Mouse (Mus musculus): Measurements from ENCODE around the gene Sox5. TPM values are rescaled to one million over a fixed set of nuclear protein-coding genes. Genes with fewer than 3 reads are reported as not detected.

The Sox5 gene
- polyA plus RNA-seq, 1 experiment from 2014 or later = 3.3 TPM

DNA sequence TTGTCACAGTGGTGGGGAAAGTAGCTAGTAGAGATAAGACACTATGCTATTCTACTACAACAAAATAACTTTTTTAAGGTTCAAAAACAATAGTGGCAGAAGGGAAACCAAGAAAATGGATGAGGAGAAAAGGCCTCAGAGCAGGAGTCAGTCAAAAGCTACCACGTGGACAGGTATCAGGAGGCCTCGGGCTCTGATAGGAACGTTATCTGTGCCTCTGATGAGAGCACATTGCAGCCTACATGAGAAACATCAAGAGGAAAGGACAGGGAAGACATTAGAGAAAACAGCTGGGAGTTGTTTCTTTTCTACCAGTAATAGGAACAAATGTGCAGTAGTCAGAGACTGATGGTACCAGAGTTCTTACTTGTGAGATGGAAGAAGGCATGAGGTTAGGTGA lies 41.4 kb downstream of the Sox5 start:
- Histone ChIP-seq H3K36me3 (ENCODE audit: control insufficient read depth, insufficient read depth) (no peaks in the 10 kb centered on the region), H3K9ac (ENCODE audit: low read depth, low read length) (no peak overlapping the region), H3K4me2 (replicated peaks; ENCODE audit: low read depth) (no peak overlapping the region), H3K27me3 (replicated peaks; ENCODE audit: control insufficient read depth, insufficient read depth, low read length) (no peaks in the 10 kb centered on the region), H3K9me3 (ENCODE audit: control insufficient read depth) (no peaks in the 10 kb centered on the region), H3K27ac (ENCODE audit: low read depth, low read length) (no peak overlapping the region), H3K4me1 (replicated peaks; ENCODE audit: control insufficient read depth, insufficient read depth, low read length) (no peaks in the 10 kb centered on the region), H3K4me3 (ENCODE audit: low read depth, low read length) (no peak overlapping the region)
- no peak for TF ChIP-seq CTCF (IDR thresholded peaks at IDR 0.05; ENCODE audit: low read depth)
- no peak for ATAC-seq
- 83% methylated on average over 3 of the region's 3 CpGs for WGBS

- no peak for TF ChIP-seq CTCF (IDR thresholded peaks at IDR 0.05; ENCODE audit: low read depth)
- Histone ChIP-seq H3K27ac (ENCODE audit: low read depth, low read length) (no peak overlapping the region), H3K36me3 (ENCODE audit: control insufficient read depth, insufficient read depth) (no peaks in the 10 kb centered on the region), H3K27me3 (replicated peaks; ENCODE audit: control insufficient read depth, insufficient read depth, low read length) (no peaks in the 10 kb centered on the region), H3K4me3 (ENCODE audit: low read depth, low read length) (no peak overlapping the region), H3K9me3 (ENCODE audit: control insufficient read depth) (no peaks in the 10 kb centered on the region), H3K4me2 (replicated peaks; ENCODE audit: low read depth) (no peak overlapping the region), H3K9ac (ENCODE audit: low read depth, low read length) (no peak overlapping the region), H3K4me1 (replicated peaks; ENCODE audit: control insufficient read depth, insufficient read depth, low read length) (no peaks in the 10 kb centered on the region)
- no peak for ATAC-seq
- 81% methylated on average over 2 of the region's 2 CpGs for WGBS
These were observed 42.0 kb downstream of the Sox5 start for GRCm38 (mm10) chr6:144739753-144740152.

GRCm38 (mm10) chr6:144737786-144738185 lies 44.0 kb downstream of the Sox5 start:
- no peak for TF ChIP-seq CTCF (IDR thresholded peaks at IDR 0.05; ENCODE audit: low read depth)
- Histone ChIP-seq H3K4me2 (replicated peaks; ENCODE audit: low read depth) (no peak overlapping the region), H3K4me1 (replicated peaks; ENCODE audit: control insufficient read depth, insufficient read depth, low read length) (no peaks in the 10 kb centered on the region), H3K9ac (ENCODE audit: low read depth, low read length) (no peak overlapping the region), H3K36me3 (ENCODE audit: control insufficient read depth, insufficient read depth) (no peaks in the 10 kb centered on the region), H3K4me3 (ENCODE audit: low read depth, low read length) (no peak overlapping the region), H3K27ac (ENCODE audit: low read depth, low read length) (no peak overlapping the region), H3K9me3 (ENCODE audit: control insufficient read depth) (no peaks in the 10 kb centered on the region), H3K27me3 (replicated peaks; ENCODE audit: control insufficient read depth, insufficient read depth, low read length) (no peaks in the 10 kb centered on the region)
- WGBS = 86% methylated on average over 5 of the region's 5 CpGs
- ATAC-seq = no peak

GRCm38 (mm10) chr6:144731251-144731970 lies 50.4 kb downstream of the Sox5 start:
- no peak for ATAC-seq
- no peaks in the 10 kb centered on the region for H3K27me3 ChIP-seq (replicated peaks; ENCODE audit: control insufficient read depth, insufficient read depth, low read length)
- 85% methylated on average over 10 of the region's 10 CpGs for WGBS

GRCm38 (mm10) chr6:144723530-144724144 lies 58.1 kb downstream of the Sox5 start:
- Histone ChIP-seq H3K27ac (ENCODE audit: low read depth, low read length) (no peak overlapping the region), H3K9me3 (ENCODE audit: control insufficient read depth) (no peaks in the 10 kb centered on the region), H3K9ac (ENCODE audit: low read depth, low read length) (no peak overlapping the region), H3K4me1 (replicated peaks; ENCODE audit: control insufficient read depth, insufficient read depth, low read length) (no peaks in the 10 kb centered on the region), H3K36me3 (ENCODE audit: control insufficient read depth, insufficient read depth) (no peaks in the 10 kb centered on the region; the same call in 1 of the 2 replicates), H3K27me3 (replicated peaks; ENCODE audit: control insufficient read depth, insufficient read depth, low read length) (no peaks in the 10 kb centered on the region), H3K4me3 (ENCODE audit: low read depth, low read length) (no peak overlapping the region), H3K4me2 (replicated peaks; ENCODE audit: low read depth) (no peak overlapping the region)
- 80% methylated on average over 12 of the region's 12 CpGs for WGBS
- no peak for TF ChIP-seq CTCF (IDR thresholded peaks at IDR 0.05; ENCODE audit: low read depth)
- ATAC-seq = no peak

More at GRCm38 (mm10) chr6:144731251-144731970, 50.4 kb downstream of the Sox5 start:
- H3K27ac ChIP-seq (ENCODE audit: low read depth, low read length) = no peak overlapping the region
- no peak overlapping the region for H3K9ac ChIP-seq (ENCODE audit: low read depth, low read length)
- no peaks in the 10 kb centered on the region for H3K4me1 ChIP-seq (replicated peaks; ENCODE audit: control insufficient read depth, insufficient read depth, low read length)
- H3K4me3 ChIP-seq (ENCODE audit: low read depth, low read length) = no peak overlapping the region
- no peak overlapping the region for H3K4me2 ChIP-seq (replicated peaks; ENCODE audit: low read depth)
- TF ChIP-seq CTCF (IDR thresholded peaks at IDR 0.05; ENCODE audit: low read depth) = no peak
- no peaks in the 10 kb centered on the region for H3K9me3 ChIP-seq (ENCODE audit: control insufficient read depth)
- no peaks in the 10 kb centered on the region for H3K36me3 ChIP-seq (ENCODE audit: control insufficient read depth, insufficient read depth)

GRCm38 (mm10) chr6:144723024-144723423 lies 58.8 kb downstream of the Sox5 start:
- WGBS = 92% methylated on average over 5 of the region's 5 CpGs
- Histone ChIP-seq H3K27me3 (replicated peaks; ENCODE audit: control insufficient read depth, insufficient read depth, low read length) (no peaks in the 10 kb centered on the region), H3K9me3 (ENCODE audit: control insufficient read depth) (no peaks in the 10 kb centered on the region), H3K4me1 (replicated peaks; ENCODE audit: control insufficient read depth, insufficient read depth, low read length) (no peaks in the 10 kb centered on the region), H3K4me3 (ENCODE audit: low read depth, low read length) (no peak overlapping the region), H3K36me3 (ENCODE audit: control insufficient read depth, insufficient read depth) (no peaks in the 10 kb centered on the region; the same call in 1 of the 2 replicates), H3K9ac (ENCODE audit: low read depth, low read length) (no peak overlapping the region), H3K4me2 (replicated peaks; ENCODE audit: low read depth) (no peak overlapping the region), H3K27ac (ENCODE audit: low read depth, low read length) (no peak overlapping the region)
- ATAC-seq = no peak
- TF ChIP-seq CTCF (IDR thresholded peaks at IDR 0.05; ENCODE audit: low read depth) = no peak

Measured in intestine, postnatal 0 days (tissue).